Mouse (Mus musculus): ENCODE measurements around the gene Cryba1.
"Not testable (repeated sequence)": the region's sequence is repeated elsewhere in the genome, so short reads cannot be mapped to it uniquely, and the experiment has no call there.

The Cryba1 gene

GRCm38 (mm10) chr11:77725183-77725582, at the start of gene Cryba1:
Gene Cryba1 (minus strand): TSS chr11:77725283.
- DNase-seq: no peak

- DNase-seq: peak; percentile 26 to 35
Measured at GRCm38 (mm10) chr11:77771879-77772713, 47.0 kb upstream of the Cryba1 start.

- no peak for DNase-seq
Measured at GRCm38 (mm10) chr11:77770346-77770745, 45.3 kb upstream of the Cryba1 start.

DNA sequence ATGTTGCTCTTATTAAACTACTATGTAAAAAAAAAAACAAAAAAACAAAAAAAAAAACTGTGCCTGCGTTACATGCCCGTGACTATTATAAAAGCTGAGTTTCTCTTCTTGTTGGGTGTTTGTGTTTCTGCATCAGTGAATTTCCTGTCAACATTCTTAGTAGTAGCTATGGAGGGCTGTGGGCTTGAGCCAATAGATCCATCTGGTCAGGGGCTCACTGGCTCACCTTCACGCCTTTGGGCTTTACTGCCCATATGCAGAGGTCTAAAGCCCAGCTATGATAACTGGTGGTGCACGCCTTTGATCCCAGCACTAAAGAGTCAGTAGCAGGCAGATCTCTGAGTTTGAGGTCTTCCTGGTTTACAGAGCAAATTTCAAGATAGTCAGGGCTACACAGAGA, 44.4 kb upstream of the Cryba1 start:
- DNase-seq: no peak

GRCm38 (mm10) chr11:77766351-77767001, 41.4 kb upstream of the Cryba1 start:
- peak; percentile 44 to 60 for DNase-seq

DNA sequence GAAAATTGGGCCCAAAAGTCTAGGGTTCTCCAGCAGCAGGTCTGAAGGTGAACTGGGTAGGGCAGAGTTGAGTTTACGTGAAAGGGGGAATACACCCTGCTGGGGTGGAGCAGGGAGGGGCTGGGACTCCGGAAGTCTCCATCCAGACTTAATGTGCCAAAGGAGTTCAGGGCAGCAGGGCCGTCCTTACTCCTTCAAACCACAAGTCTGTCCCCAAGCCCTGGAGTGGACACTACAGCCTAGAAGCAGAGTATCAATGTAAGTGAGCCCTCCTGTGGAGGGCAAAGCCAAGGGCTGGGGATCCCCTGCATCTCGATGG, 40.3 kb upstream of the Cryba1 start:
- DNase-seq: no peak

- peak; percentile 34 to 45 for DNase-seq
Measured at GRCm38 (mm10) chr11:77764694-77765458, 39.8 kb upstream of the Cryba1 start.

DNA sequence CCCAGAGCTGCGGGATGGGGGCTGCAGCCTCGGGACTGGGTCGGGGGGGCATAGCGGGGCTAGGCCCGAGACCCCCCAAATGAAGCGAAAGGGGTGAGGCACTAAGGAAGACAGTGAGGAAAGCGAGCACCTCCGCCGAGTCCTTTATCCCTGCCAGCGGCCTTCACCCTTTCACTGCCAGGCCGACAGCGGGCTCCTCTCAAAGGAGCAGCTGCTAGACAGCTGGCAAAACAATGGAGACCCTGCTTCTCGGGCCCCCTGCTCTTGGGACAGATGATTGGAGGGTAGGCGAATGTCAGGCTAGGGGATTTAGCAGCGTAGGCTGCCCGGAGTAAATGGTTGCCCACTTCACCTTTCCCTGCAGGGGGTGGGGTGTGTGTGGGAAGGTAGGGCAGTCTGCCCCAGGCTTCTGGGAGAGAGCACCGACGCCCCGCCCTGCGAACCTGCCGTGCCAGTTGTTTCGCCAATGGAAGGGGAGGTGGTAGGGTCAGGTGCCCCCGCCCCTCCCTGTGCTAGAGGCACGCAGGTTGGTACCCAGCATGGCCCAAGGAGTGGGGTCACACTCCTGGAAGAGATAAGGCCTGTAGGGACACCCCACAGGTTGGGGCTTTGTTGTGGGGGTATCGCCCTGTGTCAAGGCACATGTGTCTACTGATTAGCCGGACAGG, 38.7 kb upstream of the Cryba1 start:
- peak; percentile 60 to 64 for DNase-seq

DNA sequence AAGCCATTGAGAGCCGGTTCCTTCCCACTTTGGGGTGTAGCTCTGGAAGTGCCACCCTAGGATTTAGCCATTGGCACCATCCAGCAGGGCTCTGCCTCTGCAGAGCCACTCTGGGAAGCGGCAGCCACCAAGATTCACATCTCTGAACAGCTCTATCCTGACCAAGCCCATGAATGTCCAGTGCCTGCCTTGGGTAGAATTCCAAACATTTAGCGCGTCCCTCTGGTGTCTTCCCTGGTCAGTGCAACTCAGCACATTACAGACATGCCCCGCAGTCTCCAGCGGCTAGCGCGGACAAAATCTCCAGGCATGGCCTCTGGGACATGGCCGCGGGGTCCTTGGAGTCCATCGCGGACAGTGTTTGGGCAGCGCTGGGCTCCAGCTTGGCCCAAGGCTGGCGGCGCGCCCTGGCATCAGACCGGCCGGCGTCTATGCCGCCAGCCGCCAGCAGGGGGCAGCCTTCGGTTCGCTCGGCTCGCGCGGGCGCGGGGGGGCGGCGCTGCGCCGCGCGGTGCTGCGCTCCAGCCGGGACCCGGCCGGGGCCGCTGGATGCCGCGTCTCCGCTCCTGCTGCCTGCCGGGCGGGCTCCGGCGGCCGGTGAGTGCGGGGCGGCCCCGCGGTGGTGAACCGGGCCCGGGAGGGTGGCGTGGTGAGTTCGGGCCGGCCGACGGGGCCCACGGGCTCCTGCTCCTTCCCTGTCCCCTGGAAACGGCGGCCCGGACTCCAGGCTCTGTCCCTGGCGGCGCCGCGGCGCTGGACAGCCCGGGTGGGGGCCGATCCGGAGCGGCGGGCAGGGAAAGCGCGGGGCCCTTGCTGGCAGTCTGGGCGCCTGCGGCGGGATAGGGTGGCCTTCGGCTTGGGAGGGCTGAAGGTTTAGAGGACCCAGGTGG, 37.9 kb upstream of the Cryba1 start, which contains the start of gene Myo18a:
Gene Myo18a (plus strand): TSS at position 464 of the 890 bp plus-strand sequence.
- peak; percentile 77 to 96 for DNase-seq

- no peak for DNase-seq
Measured at GRCm38 (mm10) chr11:77760031-77760430, 34.9 kb upstream of the Cryba1 start.

- DNase-seq: no peak
Measured at GRCm38 (mm10) chr11:77753469-77753868, 28.4 kb upstream of the Cryba1 start.

DNA sequence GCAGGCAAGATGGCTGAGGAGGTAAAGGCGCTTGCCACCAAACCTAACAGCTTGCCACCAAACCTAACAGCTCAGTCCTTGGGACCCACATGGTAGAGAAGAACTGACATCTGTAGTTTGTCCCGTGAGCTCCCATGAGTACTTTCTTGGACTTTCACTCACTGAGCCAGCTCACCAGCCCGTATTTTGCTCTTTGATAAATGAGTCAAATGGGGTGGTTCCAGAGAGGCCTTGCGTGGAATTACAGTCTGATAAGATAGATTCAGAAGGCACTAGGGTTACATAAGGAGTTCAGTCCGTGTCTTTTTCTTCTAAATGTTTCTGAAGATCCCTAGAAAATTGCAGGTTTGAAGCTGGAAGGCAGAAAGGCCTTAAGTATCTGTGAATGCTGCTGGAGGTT, 27.4 kb upstream of the Cryba1 start:
- DNase-seq: no peak

- DNase-seq: no peak
Measured at GRCm38 (mm10) chr11:77748996-77749395, 23.9 kb upstream of the Cryba1 start.

- not testable (repeated sequence) for DNase-seq
Measured at GRCm38 (mm10) chr11:77747103-77747502, 22.0 kb upstream of the Cryba1 start.

DNA sequence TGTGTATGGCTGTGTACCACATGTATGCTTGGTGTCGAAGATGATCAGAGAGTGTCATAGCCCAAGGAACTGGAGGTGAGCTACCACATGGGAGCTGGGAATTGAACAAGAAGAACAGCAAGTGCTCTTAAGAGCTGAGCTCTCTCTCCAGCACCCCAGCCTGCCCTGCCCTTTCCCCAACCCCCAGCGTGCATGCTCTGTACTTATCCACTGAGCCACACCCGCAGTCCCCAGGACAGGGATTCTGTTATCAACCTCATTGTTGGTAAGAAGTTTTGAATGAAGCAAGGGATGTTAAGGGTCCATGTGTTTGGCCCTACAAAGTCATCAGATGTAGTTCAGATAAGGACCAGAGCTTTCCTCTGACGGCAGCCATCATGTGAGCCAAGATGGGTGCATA, 21.6 kb upstream of the Cryba1 start:
- no peak for DNase-seq

DNA sequence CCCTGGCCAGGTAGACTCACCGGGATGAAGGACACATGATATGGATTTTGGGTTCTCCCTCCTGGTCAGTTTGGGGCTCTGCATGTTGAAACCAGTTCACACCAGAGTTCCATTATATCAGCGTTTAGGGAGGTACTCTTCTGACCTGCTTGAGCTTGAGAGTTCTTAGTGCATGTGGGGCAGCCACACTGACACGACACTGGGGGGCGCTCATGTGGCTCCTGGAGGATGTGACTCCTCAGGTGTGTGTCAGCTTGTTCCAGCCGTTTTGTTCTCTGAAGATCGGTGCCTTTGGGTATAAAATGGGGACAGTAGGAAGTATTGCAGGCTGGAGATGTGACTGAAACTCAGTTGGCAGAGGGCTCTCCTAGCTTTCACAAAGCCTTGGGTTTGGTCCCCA, 18.9 kb upstream of the Cryba1 start:
- peak; percentile 64 to 67 for DNase-seq

DNA sequence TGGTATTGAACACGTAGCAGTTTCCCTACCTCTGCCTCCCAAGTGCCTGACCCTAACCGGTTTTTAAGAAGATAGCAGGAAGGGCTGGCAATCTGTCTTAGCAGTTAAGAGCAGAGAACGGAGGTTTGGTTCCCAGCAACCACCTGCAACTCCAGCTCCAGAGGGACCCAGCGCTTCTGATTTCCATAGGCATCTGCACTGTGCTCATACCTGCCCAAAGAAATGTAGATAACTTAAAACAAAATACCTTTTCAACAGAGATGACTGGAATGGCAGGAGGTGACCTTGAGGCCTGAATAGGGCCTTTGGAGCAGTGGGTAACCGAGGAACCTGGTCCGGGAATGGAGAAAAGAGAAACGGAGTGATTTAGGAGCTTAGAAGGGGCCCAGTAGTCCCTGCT, 13.5 kb upstream of the Cryba1 start:
- no peak for DNase-seq

- peak; percentile 91 to 93 for DNase-seq
Measured at GRCm38 (mm10) chr11:77737289-77737688, 12.2 kb upstream of the Cryba1 start.

DNA sequence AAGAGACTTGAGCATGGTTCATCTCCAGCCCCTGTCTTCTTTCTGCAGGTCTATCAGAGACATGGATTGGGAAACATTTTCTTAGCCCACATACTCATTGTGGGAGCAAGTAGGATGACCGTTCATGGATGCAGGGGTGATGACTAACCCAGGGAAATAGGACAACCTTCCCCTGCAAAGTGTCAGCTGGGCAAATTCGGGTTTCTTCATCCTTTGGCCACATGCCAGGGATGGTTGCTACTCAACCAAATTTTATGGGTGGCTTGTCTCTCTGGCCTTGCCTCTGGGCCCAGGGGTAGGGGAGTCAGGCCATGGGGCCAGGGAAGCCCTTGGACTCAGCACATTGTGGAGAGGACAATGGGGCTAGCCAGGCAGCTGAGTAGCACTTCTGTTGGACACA, 3.5 kb upstream of the Cryba1 start:
- DNase-seq: peak; percentile 7 to 18

DNA sequence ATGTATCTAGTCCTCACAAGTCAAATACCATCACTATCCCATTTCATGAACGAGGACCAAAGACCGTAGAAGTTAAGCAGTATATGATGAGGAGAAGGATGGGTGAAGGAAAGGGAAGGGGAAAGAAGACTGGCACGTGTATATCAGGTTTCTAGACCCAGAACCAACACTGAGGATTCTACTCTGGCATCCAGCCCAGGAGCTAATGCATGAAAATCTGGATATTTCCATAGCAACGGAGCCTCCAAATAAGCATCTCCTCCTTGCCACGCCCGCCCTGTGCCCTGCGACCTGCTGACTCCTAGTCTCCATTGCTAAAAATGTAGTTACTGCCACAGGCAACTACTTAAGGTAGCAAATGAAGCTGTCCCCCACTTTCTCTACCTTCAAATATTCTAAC, 317 bp downstream of the Cryba1 start:
- DNase-seq: no peak

- no peak for DNase-seq
Measured at GRCm38 (mm10) chr11:77721389-77721788, 3.7 kb downstream of the Cryba1 start.

DNA sequence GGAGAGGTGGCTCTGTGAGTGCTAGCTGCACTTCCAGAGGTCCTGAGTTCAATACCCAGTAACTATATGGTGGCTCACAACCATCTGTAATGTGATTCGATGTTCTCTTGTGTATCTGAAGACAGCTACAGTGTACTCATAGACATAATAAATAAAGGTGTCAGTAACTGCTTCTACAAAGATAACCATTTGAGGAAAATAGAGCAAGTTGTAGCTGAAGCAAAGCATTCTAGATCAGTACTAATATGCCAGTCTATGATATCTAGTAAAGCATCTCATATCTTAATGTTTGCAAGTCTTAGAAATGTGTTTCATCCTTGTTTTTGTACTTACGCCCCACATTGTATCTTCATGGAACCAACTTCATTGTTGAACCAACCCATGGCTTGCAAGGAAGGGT, 6.0 kb downstream of the Cryba1 start:
- no peak for DNase-seq
